Mouse (Mus musculus) MEL (cell line): Measurements from ENCODE around the gene Pom121l2.
A peak's percentile ranks its signal among the peaks of the same experiment; 100 is the strongest.

Source experiments
- BHLHE40 ChIP-seq: IDR thresholded peaks from 2 replicates; pipeline ENCODE4 v1.6.1; 2012; ENCODE audit warnings: low read depth, mild to moderate bottlenecking, inconsistent platforms, low read length, improper control_type of control experiment, borderline replicate concordance
- EP300 ChIP-seq, 2 experiments: IDR thresholded peaks; 2 replicates each; pipeline ENCODE4 v1.6.1; 2011; ENCODE audit warnings: improper control_type of control experiment in 2 of 2, low read length in 2 of 2, low read depth in 1 of 2, mild to moderate bottlenecking in 1 of 2
- MYC ChIP-seq: IDR thresholded peaks from 2 replicates; pipeline ENCODE4 v1.6.1; 2011; ENCODE audit warnings: low read depth, mild to moderate bottlenecking, low read length, improper control_type of control experiment, moderate library complexity
- NELFE ChIP-seq: IDR thresholded peaks from 2 replicates; pipeline ENCODE4 v1.6.1; 2011; ENCODE audit warnings: low read depth, low read length, improper control_type of control experiment
- NRF1 ChIP-seq: IDR thresholded peaks from 2 replicates; pipeline ENCODE4 v1.6.1; 2014; ENCODE audit warnings: low read depth, mild to moderate bottlenecking, inconsistent platforms, low read length, improper control_type of control experiment, moderate library complexity; ENCODE audit not compliant: poor library complexity, insufficient read depth, severe bottlenecking
- POLR2A ChIP-seq, 2 experiments: IDR thresholded peaks; 2 replicates each; pipeline ENCODE4 v1.6.1; 2011 to 2012; ENCODE audit warnings: low read length in 2 of 2, mild to moderate bottlenecking in 2 of 2, control low read depth in 1 of 2, improper control_type of control experiment in 1 of 2, low read depth in 1 of 2, moderate library complexity in 1 of 2; ENCODE audit not compliant: control insufficient read depth in 1 of 2, insufficient read depth in 1 of 2, poor library complexity in 1 of 2
- POLR2AphosphoS2 ChIP-seq: IDR thresholded peaks from 2 replicates; pipeline ENCODE4 v1.6.1; 2011; ENCODE audit warnings: low read length, improper control_type of control experiment

GRCm38 (mm10) chr13:21995331-21995914 is 14.4 kb downstream of the Pom121l2 start:
- TF ChIP-seq POLR2A (IDR thresholded peaks at IDR 0.05; ENCODE audit: control insufficient read depth in 1 of 2, insufficient read depth in 1 of 2, low read depth in 1 of 2, low read length in 2 of 2, poor library complexity in 1 of 2) (no peak), BHLHE40 (no peak), POLR2AphosphoS2 (no peak), NRF1 (peak; percentile 51; the same call in 1 of the 2 replicates), EP300 (IDR thresholded peaks at IDR 0.05; ENCODE audit: low read depth in 1 of 2, low read length in 2 of 2) (no peak), MYC (no peak), NELFE (no peak)
